Mouse (Mus musculus): Measurements from ENCODE around the gene Fbxo3.
"Not testable (repeated sequence)": the region's sequence is repeated elsewhere in the genome, so short reads cannot be mapped to it uniquely, and the experiment has no call there.

Gene Fbxo3

GRCm38 (mm10) chr2:104041632-104042031 is 14.1 kb downstream of the Fbxo3 start:
- no peak for DNase-seq

- no peak for DNase-seq
These were observed 15.2 kb downstream of the Fbxo3 start for GRCm38 (mm10) chr2:104042766-104043165.

- no peak for DNase-seq
These were observed 16.3 kb downstream of the Fbxo3 start for GRCm38 (mm10) chr2:104043624-104044478.

- DNase-seq = no peak
These were observed 17.1 kb downstream of the Fbxo3 start for GRCm38 (mm10) chr2:104044479-104045080.

- no peak for DNase-seq
These were observed 30.9 kb downstream of the Fbxo3 start for GRCm38 (mm10) chr2:104058381-104058780.

- DNase-seq = no peak
These were observed 31.4 kb downstream of the Fbxo3 start for GRCm38 (mm10) chr2:104058954-104059353.

- DNase-seq = no peak
These were observed 32.3 kb downstream of the Fbxo3 start for GRCm38 (mm10) chr2:104059786-104060185.

- DNase-seq = no peak
These were observed 33.5 kb downstream of the Fbxo3 start for GRCm38 (mm10) chr2:104060996-104061395.

GRCm38 (mm10) chr2:104062665-104063064 is 35.1 kb downstream of the Fbxo3 start:
- no peak for DNase-seq

- no peak for DNase-seq
These were observed 36.6 kb downstream of the Fbxo3 start for GRCm38 (mm10) chr2:104064152-104064551.

GRCm38 (mm10) chr2:104065526-104065925 is 38.0 kb downstream of the Fbxo3 start, which contains the start of gene Gm10912:
Gene Gm10912, plus strand, starts transcription at chr2:104065826.
- DNase-seq = not testable (repeated sequence)

- not testable (repeated sequence) for DNase-seq
These were observed 40.9 kb downstream of the Fbxo3 start, which contains the start of gene Gm10799 for GRCm38 (mm10) chr2:104068450-104068849. Gene Gm10799, minus strand, starts transcription at chr2:104068550.

GRCm38 (mm10) chr2:104069704-104070185 is 42.2 kb downstream of the Fbxo3 start, which contains the start of gene Cd59b:
Gene Cd59b, plus strand, starts transcription at chr2:104069849.
- peak; percentile 79 for DNase-seq

- DNase-seq = not testable (repeated sequence)
These were observed 50.8 kb downstream of the Fbxo3 start for GRCm38 (mm10) chr2:104078285-104078684.

- not testable (repeated sequence) for DNase-seq
These were observed 54.0 kb downstream of the Fbxo3 start for GRCm38 (mm10) chr2:104081436-104082050.

- no peak for DNase-seq
These were observed 55.0 kb downstream of the Fbxo3 start for GRCm38 (mm10) chr2:104082474-104082873.

- DNase-seq = not testable (repeated sequence)
These were observed 56.5 kb downstream of the Fbxo3 start for GRCm38 (mm10) chr2:104084027-104084426.

- DNase-seq = not testable (repeated sequence)
These were observed 60.0 kb downstream of the Fbxo3 start for GRCm38 (mm10) chr2:104087562-104087961.

GRCm38 (mm10) chr2:104093305-104093704 is 65.8 kb downstream of the Fbxo3 start:
- no peak for DNase-seq

GRCm38 (mm10) chr2:104095741-104096213 is 68.3 kb downstream of the Fbxo3 start, which contains the start of gene Cd59a:
Gene Cd59a, plus strand, starts transcription at chr2:104095801.
- DNase-seq = peak; percentile 86

- no peak for DNase-seq
These were observed 68.7 kb downstream of the Fbxo3 start for GRCm38 (mm10) chr2:104096256-104096655.

GRCm38 (mm10) chr2:104096796-104097195 is 69.3 kb downstream of the Fbxo3 start:
- not testable (repeated sequence) for DNase-seq

- DNase-seq = not testable (repeated sequence)
These were observed 69.9 kb downstream of the Fbxo3 start for GRCm38 (mm10) chr2:104097396-104097795.

Data from embryo, embryonic 11 days (tissue).